In the genomic region with DNA sequence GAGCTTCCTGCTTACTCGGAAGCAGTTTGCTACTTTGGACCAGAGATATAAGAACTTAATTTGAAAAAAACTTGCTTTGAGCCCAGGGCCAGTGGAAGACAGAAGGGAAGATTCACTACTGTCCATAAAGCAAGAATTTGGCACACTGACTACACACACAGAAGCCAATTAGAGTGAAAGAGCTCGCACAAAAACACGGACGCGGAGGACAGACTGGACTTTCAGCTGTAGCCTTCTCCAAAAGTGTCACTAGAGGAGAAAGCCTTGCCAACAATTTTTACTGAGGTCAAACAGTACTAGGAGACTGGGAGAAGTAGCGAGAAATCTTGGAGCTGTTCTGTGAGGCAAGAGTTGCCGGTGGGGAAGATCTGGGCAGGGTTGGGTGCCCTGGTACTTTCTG, we compare ENCODE assay signal across 16 mouse cellular contexts.
DNase-seq lines count a peak whose midpoint lies in the region; ATAC-seq and TF ChIP-seq lines count a peak whose summit lies in the region.
"Had no signal": no experiment of that assay in that cellular context is flagged by ENCODE, and none has a peak within 500 bp of the region (broad histone marks: within the 10 kb centered on the region; RNA-seq: fewer than 3 reads in every experiment).

No protein-coding gene starts in this region.

- 80% methylated on average over 7 of the region's 7 CpGs for WGBS in intestine, embryonic 16.5 days
- WGBS in intestine, postnatal 0 days = 71% methylated on average over 7 of the region's 7 CpGs

- H3K27ac ChIP-seq in intestine, embryonic 16.5 days (ENCODE audit: low read length) = peak overlapping the region; percentile 57
- H3K27ac ChIP-seq in intestine, postnatal 0 days (ENCODE audit: low read depth, low read length) = no peak overlapping the region
- peak overlapping the region; percentile 41 for H3K27ac ChIP-seq in brown adipose tissue, adult 24 weeks (replicated peaks; ENCODE audit: low read depth, low read length)
- H3K27ac ChIP-seq: hindbrain, embryonic 12.5 days; intestine, embryonic 15.5 days; left cerebral cortex, adult 2 months; limb, embryonic 13.5 days; midbrain, embryonic 12.5 days had no signal

- no peak overlapping the region for H3K4me2 ChIP-seq in intestine, embryonic 16.5 days (ENCODE audit: low read depth, low read length)
- H3K4me2 ChIP-seq in intestine, postnatal 0 days (replicated peaks; ENCODE audit: low read depth) = no peak overlapping the region
- H3K4me2 ChIP-seq: hindbrain, embryonic 12.5 days; intestine, embryonic 15.5 days; limb, embryonic 13.5 days; midbrain, embryonic 12.5 days had no signal

- no peak overlapping the region for H3K9ac ChIP-seq in intestine, embryonic 16.5 days (ENCODE audit: low read depth, low read length)
- H3K9ac ChIP-seq in intestine, postnatal 0 days (ENCODE audit: low read depth, low read length) = no peak overlapping the region
- H3K9ac ChIP-seq: hindbrain, embryonic 12.5 days; intestine, embryonic 15.5 days; limb, embryonic 13.5 days; midbrain, embryonic 12.5 days had no signal

- no peaks in the 10 kb centered on the region for H3K27me3 ChIP-seq in intestine, embryonic 16.5 days (replicated peaks; ENCODE audit: control insufficient read depth, insufficient read depth, low read length)
- no peaks in the 10 kb centered on the region for H3K27me3 ChIP-seq in intestine, postnatal 0 days (replicated peaks; ENCODE audit: control insufficient read depth, insufficient read depth, low read length)
- H3K27me3 ChIP-seq: CH12.LX; hindbrain, embryonic 12.5 days; intestine, embryonic 15.5 days; limb, embryonic 13.5 days; midbrain, embryonic 12.5 days had no signal

- no peaks in the 10 kb centered on the region for H3K36me3 ChIP-seq in intestine, embryonic 16.5 days (ENCODE audit: control insufficient read depth, insufficient read depth, low read length)
- H3K36me3 ChIP-seq in intestine, postnatal 0 days (ENCODE audit: control insufficient read depth, insufficient read depth) = no peaks in the 10 kb centered on the region
- H3K36me3 ChIP-seq: hindbrain, embryonic 12.5 days; intestine, embryonic 15.5 days; limb, embryonic 13.5 days; midbrain, embryonic 12.5 days had no signal

- no peak for TF ChIP-seq CTCF in intestine, postnatal 0 days (IDR thresholded peaks at IDR 0.05; ENCODE audit: low read depth)

- peak; percentile 14 for DNase-seq in adrenal gland, postnatal 10 days
- no peak for DNase-seq in adrenal gland, adult 2 months
- peak; percentile 29 to 31 for DNase-seq in kidney, postnatal 36 days
- DNase-seq in spleen, postnatal 14 days (ENCODE audit: low spot score in 2 of 2) = no peak
- DNase-seq in thymus, postnatal 14 days = no peak
- DNase-seq: right cerebral cortex, postnatal 4 days; thymus, postnatal 36 days had no signal

- no peak for ATAC-seq in intestine, embryonic 16.5 days
- no peak for ATAC-seq in intestine, postnatal 0 days
- ATAC-seq: intestine, embryonic 15.5 days had no signal

- H3K9me3 ChIP-seq in intestine, embryonic 16.5 days (ENCODE audit: control insufficient read depth, low read length) = peaks cover 5% of the 10 kb centered on the region
- H3K9me3 ChIP-seq in intestine, postnatal 0 days (ENCODE audit: control insufficient read depth) = 0 out of 2 replicates have a peak, but pooled peaks cover 3% of the 10 kb centered on the region
- H3K9me3 ChIP-seq: hindbrain, embryonic 12.5 days; intestine, embryonic 15.5 days; midbrain, embryonic 12.5 days had no signal

- H3K4me1 ChIP-seq in intestine, embryonic 16.5 days (ENCODE audit: control insufficient read depth, insufficient read depth, low read length) = no peaks in the 10 kb centered on the region
- H3K4me1 ChIP-seq in intestine, postnatal 0 days (replicated peaks; ENCODE audit: control insufficient read depth, insufficient read depth, low read length) = no peaks in the 10 kb centered on the region
- no peaks in the 10 kb centered on the region for H3K4me1 ChIP-seq in brown adipose tissue, adult 24 weeks (ENCODE audit: control insufficient read depth, insufficient read depth, insufficient read length, low read length)
- H3K4me1 ChIP-seq: hindbrain, embryonic 12.5 days; intestine, embryonic 15.5 days; midbrain, embryonic 12.5 days had no signal

- H3K4me3 ChIP-seq in intestine, embryonic 16.5 days (ENCODE audit: low read length) = no peak overlapping the region
- no peak overlapping the region for H3K4me3 ChIP-seq in intestine, postnatal 0 days (ENCODE audit: low read depth, low read length)
- H3K4me3 ChIP-seq in brown adipose tissue, adult 24 weeks (ENCODE audit: insufficient read depth, low read depth, low read length) = no peak overlapping the region
- H3K4me3 ChIP-seq: hindbrain, embryonic 12.5 days; intestine, embryonic 15.5 days; left cerebral cortex, adult 2 months; limb, embryonic 13.5 days; midbrain, embryonic 12.5 days had no signal

Comparison
In these comparisons a context has a peak if more than half of its experiments do, and no peak if none do; other contexts are left out.
1. DNase-seq: peak in adrenal gland, postnatal 10 days (single experiment) and kidney, postnatal 36 days (2 of 2); none in adrenal gland, adult 2 months (single experiment), spleen, postnatal 14 days (0 of 2) and thymus, postnatal 14 days (single experiment).